Mouse (Mus musculus) gastrocnemius, adult 18-20 months (tissue): Measurements from ENCODE around the gene Usp1. TPM values are rescaled to one million over a fixed set of nuclear protein-coding genes. Genes with fewer than 3 reads are reported as not detected.
"Not testable (repeated sequence)": the region's sequence is repeated elsewhere in the genome, so short reads cannot be mapped to it uniquely, and the experiment has no call there.

Experiments
- DNase-seq: peaks from one replicate; pipeline ENCODE4 v3.0.0; 2021; ENCODE audit warnings: low spot score
- long read RNA-seq, 2 experiments: library from polyadenylated mRNA; stranded (forward); transcript quantifications; one replicate each; pipeline ENCODE4 v2.0.0; 2021
- total RNA-seq, 2 experiments: library from RNA; stranded (reverse); gene quantifications; 2 replicates each; pipeline ENCODE4 v1.2.3; 2021

Gene Usp1
- total RNA-seq: 10 to 100 TPM; 11.2 to 12.5 TPM
- long read RNA-seq, experiment 1, transcript Usp1-201 (9 exons, 3,577 nt): minor isoform, 7 of 18 reads
- long read RNA-seq, experiment 1, transcript Usp1-202 (9 exons, 3,527 nt): major isoform, 9 of 18 reads
- long read RNA-seq, experiment 1, partial matches to known transcripts: 0 of 18 reads
- long read RNA-seq, experiment 1, other reads (novel, unspliced or antisense): 2 of 18 reads
- long read RNA-seq, experiment 2, partial matches to known transcripts: 0 of 5 reads
- long read RNA-seq, experiment 2, other reads (novel, unspliced or antisense): 0 of 5 reads

GRCm38 (mm10) chr4:98923568-98924070, at the start of gene Usp1:
TSS of gene Usp1 (plus strand) at chr4:98923810.
- DNase-seq: no peak

- DNase-seq: no peak
Observed at GRCm38 (mm10) chr4:98882706-98883105, 40.9 kb upstream of the Usp1 start.

GRCm38 (mm10) chr4:98886377-98886776, 37.2 kb upstream of the Usp1 start:
- DNase-seq: no peak

- DNase-seq: peak; percentile 48
Observed at GRCm38 (mm10) chr4:98887148-98887547, 36.5 kb upstream of the Usp1 start.

GRCm38 (mm10) chr4:98910246-98910645, 13.4 kb upstream of the Usp1 start:
- no peak for DNase-seq

GRCm38 (mm10) chr4:98917724-98918123, 5.9 kb upstream of the Usp1 start:
- no peak for DNase-seq

- no peak for DNase-seq
Observed at GRCm38 (mm10) chr4:98918204-98918603, 5.4 kb upstream of the Usp1 start.

DNA sequence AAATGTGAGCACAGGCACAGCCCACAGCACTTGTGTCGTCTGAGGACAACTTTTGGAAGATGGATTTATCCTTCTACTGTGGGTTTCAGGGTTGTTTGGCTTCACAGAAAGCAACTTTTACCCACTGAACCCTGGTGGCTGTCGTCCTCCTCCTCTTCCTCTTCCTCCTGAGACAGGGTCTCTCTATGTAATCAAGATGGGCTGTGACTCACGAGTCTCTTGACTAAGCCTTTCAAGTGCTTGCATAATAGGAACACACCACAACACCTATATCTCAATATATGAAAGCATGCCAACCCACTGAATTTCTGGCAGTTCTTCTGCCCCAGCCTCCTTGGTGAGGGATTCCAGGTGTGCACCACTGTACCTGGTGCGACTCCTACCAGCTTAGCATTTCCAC, 2.7 kb upstream of the Usp1 start:
- no peak for DNase-seq

- DNase-seq: no peak
Observed at GRCm38 (mm10) chr4:98922061-98922642, 1.5 kb upstream of the Usp1 start.

DNA sequence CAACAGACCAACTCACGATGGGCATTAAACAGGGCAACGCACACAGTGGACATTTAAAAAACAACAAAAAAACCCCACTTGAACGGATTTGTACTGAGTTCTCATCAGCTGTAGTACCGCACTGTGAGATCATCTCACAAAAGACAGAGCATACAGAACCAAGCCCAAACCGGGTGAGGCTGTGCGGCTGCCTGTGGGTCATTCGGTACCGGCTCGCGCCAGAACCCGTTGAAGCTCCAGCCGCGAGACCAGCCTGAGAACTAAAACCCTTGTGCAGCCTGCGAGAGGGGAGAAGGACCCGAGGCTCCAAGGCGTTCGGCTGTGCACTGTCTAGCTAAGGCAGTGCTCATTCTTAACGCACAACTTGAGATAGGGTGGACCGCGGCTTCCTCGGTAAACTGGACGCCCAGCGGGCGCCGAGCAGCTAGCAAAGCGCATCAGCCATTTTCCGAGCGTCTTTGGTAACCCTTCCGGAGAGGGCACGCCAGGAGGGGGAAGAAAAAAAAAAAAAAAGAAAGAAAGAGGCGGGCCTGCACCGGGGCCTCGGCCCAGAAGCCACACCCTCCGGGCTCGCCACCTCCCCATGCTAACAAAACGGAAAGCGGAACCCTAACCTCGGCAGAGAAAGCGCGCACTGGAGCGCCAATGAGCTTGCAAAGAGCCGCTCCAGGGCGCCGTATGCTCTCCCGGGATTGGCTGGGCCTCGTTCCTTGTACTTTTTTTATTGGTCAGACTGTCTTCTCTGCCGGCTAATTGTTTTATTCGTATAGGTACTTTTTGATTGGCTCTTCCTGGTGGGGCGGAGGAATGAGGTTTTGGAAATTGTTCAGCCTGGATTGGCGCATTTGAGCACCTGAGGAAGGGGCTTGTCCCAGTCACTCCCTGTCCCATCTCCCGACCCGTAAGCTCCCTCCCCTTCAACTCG, 705 bp upstream of the Usp1 start:
- peak; percentile 97 for DNase-seq

DNA sequence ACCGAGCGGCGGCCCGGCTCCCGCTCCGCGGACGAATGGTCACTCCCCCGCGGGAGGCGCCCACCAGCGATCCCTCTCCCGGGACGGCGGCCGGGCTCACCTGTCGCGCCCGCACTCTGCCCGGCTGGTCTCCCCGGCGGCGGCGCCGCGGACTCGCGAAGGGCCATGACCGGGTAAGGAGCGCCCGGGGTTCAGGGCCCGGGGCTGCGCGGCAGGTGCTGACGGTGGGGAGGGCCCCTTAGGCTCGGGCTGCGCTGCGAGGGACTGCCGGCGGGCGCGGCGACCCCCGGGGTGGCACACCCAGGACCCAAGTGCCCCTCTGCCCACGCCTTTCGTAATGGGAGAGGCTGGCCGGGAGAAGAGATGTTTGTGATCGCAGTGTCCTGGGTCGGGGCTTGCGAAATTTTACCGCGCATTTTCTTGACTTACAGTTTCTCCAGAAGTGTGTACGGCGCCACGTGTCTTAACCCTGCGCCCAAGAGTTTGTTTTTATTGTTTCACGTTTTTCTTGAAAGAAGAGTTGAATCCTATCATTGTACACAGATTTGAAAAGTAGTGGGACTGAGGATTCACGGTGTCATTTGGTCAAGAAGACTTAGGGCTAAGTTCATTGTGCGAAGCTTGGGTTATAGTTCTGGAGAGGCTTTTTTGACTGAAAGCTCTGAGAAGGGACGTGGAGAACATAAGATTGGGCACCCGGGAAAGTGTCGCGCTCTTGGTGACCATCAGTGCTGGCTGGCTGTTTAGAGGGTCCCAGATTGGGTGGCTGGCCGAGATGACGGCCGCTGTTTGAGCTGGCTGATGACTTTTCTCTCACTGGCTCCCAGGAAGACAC, 678 bp downstream of the Usp1 start:
- no peak for DNase-seq

- DNase-seq: no peak
Observed at GRCm38 (mm10) chr4:98924906-98925178, 1.2 kb downstream of the Usp1 start.

DNA sequence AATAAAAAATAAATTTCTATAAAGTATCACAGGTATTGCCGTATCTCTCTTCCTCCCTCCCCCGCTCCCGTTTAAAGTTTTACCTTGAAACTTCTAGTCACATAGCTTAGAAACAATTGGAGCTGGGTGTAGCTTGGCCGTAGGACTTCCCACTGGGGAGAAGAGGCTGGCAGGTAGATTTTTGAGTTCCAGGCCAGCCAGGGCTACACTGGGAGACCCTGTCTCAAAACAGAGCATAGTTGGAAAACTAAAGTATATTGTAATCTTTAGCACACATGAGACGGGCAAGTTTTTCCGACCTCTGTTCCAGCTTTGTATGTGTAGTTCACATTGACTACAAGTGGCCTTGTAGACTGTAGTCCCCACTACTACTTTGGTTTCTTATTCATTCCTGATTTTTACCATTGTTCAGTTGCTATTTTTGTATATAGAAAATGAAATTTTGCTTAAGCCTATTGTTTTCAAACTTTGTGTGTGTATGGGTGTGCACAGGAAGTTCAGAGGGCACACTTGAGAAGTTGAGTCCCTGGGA, 1.7 kb downstream of the Usp1 start:
- DNase-seq: no peak

GRCm38 (mm10) chr4:98936036-98936435, 12.4 kb downstream of the Usp1 start:
- DNase-seq: no peak

- DNase-seq: not testable (repeated sequence)
Observed at GRCm38 (mm10) chr4:98938210-98938609, 14.6 kb downstream of the Usp1 start.

DNA sequence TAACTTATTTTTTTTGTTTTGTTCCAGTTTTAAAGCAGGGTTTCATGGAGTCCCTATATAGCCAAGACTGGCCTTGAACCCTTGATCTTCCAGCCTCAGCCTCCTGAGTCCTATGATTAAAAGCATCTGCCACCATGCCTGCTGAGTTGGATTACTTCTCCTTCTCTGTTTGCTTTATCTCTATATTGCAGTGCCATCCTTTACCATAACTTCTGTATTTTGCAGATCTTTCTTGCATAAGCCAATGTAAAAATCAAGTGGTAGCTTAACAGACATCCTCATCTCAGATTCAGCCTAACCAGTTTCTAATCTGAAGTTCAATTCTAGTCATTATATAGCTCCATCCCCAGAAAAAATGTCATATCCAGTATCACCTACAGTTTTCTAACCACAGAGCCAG, 27.0 kb downstream of the Usp1 start:
- no peak for DNase-seq

- DNase-seq: no peak
Observed at GRCm38 (mm10) chr4:98955986-98956385, 32.4 kb downstream of the Usp1 start.

DNA sequence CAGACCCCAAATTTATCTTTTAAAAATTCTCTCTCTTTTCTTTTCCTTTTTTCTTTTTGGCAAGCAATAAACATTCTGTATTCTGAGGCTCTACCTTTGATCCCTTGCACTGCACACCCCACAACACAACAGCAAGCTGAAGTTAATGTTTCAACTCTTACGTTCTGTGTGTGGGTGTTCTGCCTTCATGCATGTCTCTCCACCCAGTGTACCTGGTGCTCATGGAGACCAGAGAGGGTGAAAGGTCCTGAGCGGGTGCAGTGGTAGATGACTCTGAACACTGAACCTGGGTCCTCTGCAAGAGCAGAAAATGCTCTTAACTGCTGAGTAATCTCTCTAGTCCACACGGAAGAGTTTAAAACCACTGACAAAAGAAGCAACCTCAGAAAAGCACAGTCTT, 36.6 kb downstream of the Usp1 start:
- no peak for DNase-seq

DNA sequence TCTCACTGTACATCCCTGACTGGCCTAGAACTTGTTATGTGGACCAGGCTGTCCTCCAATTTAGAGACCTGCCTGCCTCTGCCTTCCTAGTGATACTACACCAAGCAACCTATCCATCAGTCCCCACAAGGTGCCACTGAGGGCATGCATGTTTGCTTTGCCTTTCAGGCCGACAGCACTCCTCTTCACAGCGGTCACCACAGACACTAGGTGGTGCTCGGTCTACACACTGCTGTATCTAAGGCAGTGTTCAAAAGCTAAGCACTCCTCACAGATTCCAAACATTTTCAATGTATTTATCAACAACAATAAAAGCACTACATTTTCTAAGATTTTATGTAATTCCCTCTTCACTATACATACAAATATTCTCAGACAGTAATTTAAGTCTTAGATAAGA, 46.3 kb downstream of the Usp1 start:
- no peak for DNase-seq

GRCm38 (mm10) chr4:98975741-98976140, 52.1 kb downstream of the Usp1 start:
- no peak for DNase-seq

DNA sequence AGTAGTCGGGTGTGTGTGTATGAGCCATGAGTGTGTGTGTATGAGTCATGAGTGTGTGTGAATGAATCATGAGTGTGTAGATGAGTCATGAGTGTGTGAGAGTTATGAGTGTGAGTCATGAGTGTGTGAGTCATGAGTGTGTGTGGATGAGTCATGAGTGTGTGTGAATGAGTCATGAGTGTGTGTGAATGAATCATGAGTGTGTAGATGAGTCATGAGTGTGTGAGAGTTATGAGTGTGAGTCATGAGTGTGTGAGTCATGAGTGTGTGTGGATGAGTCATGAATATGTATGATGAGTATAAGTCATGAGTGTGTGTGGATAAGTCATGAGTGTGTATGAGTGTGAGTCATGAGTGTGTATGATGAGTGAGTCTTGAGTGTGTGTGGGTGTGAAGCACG, 54.7 kb downstream of the Usp1 start:
- not testable (repeated sequence) for DNase-seq
